Mouse (Mus musculus) megakaryocyte, embryonic 14.5 days (primary cell): ENCODE data around the gene Hist1h2ab. TPM values are rescaled to one million over a fixed set of nuclear protein-coding genes. Genes with fewer than 3 reads are reported as not detected.
"Not testable (repeated sequence)": the region's sequence is repeated elsewhere in the genome, so short reads cannot be mapped to it uniquely, and the experiment has no call there.

Source experiments
- H3K27me3 ChIP-seq: replicated peaks from 2 replicates; pipeline ENCODE3; 2012; ENCODE audit warnings: inconsistent platforms
- H3K36me3 ChIP-seq: replicated peaks from 2 replicates; pipeline ENCODE3; 2012; ENCODE audit warnings: low read length, inconsistent platforms, mixed read lengths
- H3K4me1 ChIP-seq: 2 replicates; pipeline ENCODE4 v1.6.1; 2012; ENCODE audit warnings: inconsistent platforms
- H3K4me3 ChIP-seq: replicated peaks from 2 replicates; pipeline ENCODE3; 2012; ENCODE audit warnings: moderate library complexity, mild to moderate bottlenecking, inconsistent platforms
- H3K9me3 ChIP-seq: 2 replicates; pipeline ENCODE4 v1.6.1; 2012; ENCODE audit warnings: inconsistent platforms
- FLI1 ChIP-seq: IDR thresholded peaks from 2 replicates; pipeline ENCODE4 v1.6.1; 2012; ENCODE audit warnings: low read length, inconsistent platforms, mixed read lengths
- GATA1 ChIP-seq: IDR thresholded peaks from 3 replicates; pipeline ENCODE4 v1.6.1; 2012; ENCODE audit warnings: mixed read lengths, low read length, inconsistent platforms, borderline replicate concordance
- polyA plus RNA-seq: library from polyadenylated mRNA; stranded (reverse); fragments of >175 nt; gene quantifications from 2 replicates; pipeline ENCODE4 v1.2.3, GENCODE M21; 2012; ENCODE audit warnings: low replicate concordance; ENCODE audit not compliant: insufficient read depth

Hist1h2ab gene
- polyA plus RNA-seq, 1 experiment, result 17.5 TPM

DNA sequence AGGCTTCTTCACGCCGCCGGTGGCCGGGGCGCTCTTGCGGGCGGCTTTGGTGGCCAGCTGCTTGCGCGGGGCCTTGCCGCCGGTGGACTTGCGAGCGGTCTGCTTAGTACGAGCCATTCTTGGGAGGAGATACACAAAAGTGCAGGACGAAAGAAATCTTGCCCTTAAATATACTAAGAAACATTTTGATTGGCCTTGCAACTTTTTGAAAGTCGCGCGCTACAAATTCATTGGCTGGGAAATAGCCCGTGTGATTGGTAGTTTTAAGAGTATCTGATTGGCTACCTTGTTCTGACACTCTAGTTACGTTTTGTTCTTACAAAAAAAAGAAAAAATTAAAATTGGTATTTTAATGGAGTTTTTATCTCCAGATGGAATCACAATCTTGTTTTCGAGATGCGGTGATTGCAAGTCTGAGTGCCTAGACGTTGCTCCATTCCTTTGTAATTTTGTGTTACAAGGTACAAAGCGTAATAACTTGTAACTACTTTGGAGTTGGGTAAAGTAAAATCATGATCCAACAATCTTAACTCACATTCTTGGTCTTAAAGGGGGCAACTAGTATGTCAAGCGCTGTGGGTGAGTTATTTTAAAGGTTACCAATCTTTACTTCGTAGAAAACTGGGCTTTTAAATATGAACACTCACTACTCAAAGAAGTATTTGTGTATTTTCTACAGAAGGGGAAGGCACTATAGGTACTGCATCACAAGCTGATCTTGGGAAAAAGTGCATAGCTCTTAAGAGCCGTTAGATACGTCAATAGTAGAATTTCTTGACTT, 5.4 kb upstream of the Hist1h2ab start, which contains the start of gene Hist1h3c:
Gene Hist1h3c (minus strand): TSS at position 222 of the 781 bp plus-strand sequence.
- Histone ChIP-seq H3K36me3 (no peaks in the 10 kb centered on the region), H3K27me3 (no peaks in the 10 kb centered on the region), H3K4me3 (peak within 1 kb of the TSS; percentile 90), H3K9me3 (no peaks in the 10 kb centered on the region), H3K4me1 (peaks cover 53% of the 10 kb centered on the region)
- no peak for TF ChIP-seq GATA1
- no peak for TF ChIP-seq FLI1

DNA sequence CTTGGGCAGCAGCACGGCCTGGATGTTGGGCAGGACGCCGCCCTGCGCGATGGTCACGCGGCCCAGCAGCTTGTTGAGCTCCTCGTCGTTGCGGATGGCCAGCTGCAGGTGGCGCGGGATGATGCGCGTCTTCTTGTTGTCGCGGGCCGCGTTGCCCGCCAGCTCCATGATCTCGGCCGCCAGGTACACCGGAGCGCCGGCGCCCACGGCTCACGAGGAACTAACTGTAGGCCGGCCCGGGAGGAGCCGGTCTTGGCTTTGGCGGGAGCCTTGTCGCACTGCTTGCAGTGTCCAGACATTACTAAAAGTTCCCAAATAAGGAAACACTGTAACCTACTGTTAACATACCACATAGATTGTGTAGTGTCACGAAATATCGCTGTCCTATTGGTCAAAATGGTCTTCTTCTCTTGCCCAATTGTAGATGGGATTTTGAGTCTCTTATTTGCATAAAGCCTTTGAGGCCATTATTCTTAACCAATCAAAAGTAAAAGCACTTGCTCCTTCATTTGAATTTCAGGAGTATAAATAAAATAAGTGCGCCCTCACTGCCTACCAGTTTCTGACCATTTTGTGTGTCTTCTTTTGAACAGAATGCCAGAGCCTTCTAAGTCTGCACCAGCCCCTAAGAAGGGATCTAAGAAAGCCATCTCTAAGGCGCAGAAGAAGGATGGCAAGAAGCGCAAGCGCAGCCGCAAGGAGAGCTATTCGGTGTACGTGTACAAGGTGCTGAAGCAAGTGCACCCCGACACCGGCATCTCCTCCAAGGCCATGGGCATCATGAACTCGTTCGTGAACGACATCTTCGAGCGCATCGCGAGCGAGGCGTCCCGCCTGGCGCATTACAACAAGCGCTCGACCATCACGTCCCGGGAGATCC, 4.5 kb upstream of the Hist1h2ab start, which contains the start of gene Hist1h2bb:
Gene Hist1h2bb (plus strand): TSS at position 534 of the 880 bp plus-strand sequence.
- peaks cover 53% of the 10 kb centered on the region for H3K4me1 ChIP-seq
- H3K9me3 ChIP-seq, H3K36me3 ChIP-seq, H3K27me3 ChIP-seq: not testable (repeated sequence)
- peak within 1 kb of the TSS; percentile 90 for H3K4me3 ChIP-seq

DNA sequence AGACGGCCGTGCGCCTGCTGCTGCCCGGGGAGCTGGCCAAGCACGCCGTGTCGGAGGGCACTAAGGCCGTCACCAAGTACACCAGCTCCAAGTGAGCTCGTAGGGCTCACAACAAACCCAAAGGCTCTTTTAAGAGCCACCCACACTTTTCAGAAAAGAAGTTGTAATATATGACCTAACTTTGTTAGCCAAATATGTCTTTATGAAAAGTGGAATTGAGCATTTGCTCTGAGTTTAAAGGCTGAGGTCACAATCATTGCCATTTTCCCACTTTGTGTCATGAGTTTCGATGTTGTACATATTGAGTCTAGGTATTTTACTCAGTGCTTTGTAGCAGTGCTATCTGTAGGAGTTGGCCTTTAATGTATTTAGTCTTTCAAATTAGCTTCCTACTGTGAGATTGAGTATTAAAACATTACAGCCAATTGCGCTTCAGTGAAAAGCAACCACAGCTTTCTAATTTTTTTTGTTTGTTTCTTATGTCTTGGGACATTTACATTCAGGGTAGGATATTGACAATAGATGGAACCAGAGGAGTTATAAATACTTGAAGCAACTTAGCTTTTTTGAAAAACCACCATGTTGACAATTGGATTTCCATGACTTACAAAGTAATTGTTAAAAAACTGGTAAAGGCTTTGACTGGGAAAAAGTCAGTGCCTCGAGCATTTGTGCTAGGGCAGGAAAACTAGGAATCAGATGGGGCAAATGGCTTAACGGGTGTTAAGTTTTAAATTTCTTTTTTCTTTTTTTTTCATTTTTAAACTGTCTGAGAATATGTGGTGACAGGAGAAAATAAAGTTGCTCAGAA, 3.6 kb upstream of the Hist1h2ab start:
- Histone ChIP-seq H3K27me3 (no peaks in the 10 kb centered on the region), H3K4me1 (peaks cover 49% of the 10 kb centered on the region), H3K4me3 (peak overlapping the region; percentile 83), H3K36me3 (no peaks in the 10 kb centered on the region), H3K9me3 (no peaks in the 10 kb centered on the region)
- TF ChIP-seq FLI1 (no peak), GATA1 (no peak)

DNA sequence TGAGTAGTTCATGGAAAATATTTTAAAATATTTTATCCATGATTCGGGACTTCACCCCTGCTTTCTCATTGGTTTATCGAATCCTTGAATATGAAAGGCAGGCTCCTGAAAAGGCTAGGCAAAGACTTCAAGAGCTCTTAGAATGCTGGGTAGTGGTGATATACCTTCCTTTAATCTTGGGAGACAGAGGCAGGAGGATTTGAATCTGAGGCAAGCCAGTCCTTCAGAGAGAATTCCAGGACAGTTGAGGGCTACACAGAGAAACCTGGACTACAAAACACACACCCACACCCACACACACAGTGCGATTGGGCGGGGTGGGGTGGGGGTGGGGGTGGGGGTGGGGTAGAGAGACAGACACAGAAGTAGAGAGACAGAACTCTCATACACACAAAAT, 3.0 kb upstream of the Hist1h2ab start:
- H3K4me3 ChIP-seq, result peak overlapping the region; percentile 77

DNA sequence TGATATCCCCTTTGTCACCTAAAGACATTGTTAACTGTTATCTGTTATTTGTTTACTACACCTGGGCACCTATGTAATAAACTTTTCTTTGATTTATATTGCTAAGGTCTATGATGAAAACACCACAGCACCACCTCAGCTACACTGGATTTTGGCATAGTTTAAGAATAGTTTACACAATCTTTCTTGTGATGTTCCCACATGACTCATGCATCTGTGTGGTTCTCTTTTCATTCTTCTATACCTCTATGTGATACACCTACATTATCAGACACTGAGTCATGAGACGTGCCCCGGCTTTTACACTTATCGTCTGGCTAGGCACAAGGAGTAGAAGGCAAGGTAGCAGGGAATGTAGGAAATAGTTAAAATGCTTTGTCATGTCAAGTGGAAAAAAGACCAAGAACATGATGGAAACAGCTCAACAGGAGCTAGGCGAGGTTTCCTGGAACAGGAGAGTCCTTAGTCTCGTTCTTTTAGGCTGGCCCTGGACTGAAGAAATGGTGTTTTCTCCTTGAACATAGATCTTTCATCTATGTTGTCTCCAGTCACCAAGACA, 1.3 kb upstream of the Hist1h2ab start:
- Histone ChIP-seq H3K9me3 (no peaks in the 10 kb centered on the region), H3K4me1 (peaks cover 46% of the 10 kb centered on the region), H3K27me3 (no peaks in the 10 kb centered on the region), H3K36me3 (no peaks in the 10 kb centered on the region), H3K4me3 (no peak overlapping the region)
- TF ChIP-seq FLI1 (no peak), GATA1 (no peak)

More for the DNA sequence above, 3.0 kb upstream of the Hist1h2ab start:
- no peaks in the 10 kb centered on the region for H3K36me3 ChIP-seq
- H3K9me3 ChIP-seq, result no peaks in the 10 kb centered on the region
- H3K27me3 ChIP-seq, result no peaks in the 10 kb centered on the region
- TF ChIP-seq GATA1 (no peak), FLI1 (no peak)
- peaks cover 51% of the 10 kb centered on the region for H3K4me1 ChIP-seq

DNA sequence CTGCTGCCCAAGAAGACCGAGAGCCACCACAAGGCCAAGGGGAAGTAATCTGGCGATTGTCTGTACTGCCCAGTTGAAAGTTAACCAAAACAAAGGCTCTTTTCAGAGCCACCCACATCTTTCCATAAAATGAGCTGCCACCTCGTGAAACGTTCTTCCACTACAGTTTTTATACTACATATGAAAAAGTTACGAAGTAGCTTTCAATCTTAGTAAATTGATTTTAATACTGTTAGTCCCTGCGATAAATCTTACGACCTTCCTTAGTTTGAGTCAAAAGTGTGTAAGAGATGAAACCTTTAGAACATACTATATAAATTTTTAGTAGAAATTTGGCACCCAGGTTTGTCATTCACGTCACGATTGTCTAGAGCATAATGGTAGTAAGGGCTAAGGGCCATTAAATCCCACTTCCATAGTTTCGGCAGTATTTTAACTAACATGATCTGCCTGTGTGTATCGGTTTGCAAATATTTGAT, 591 bp downstream of the Hist1h2ab start:
- Histone ChIP-seq H3K36me3 (no peaks in the 10 kb centered on the region), H3K4me1 (peaks cover 56% of the 10 kb centered on the region), H3K4me3 (peak overlapping the region; percentile 87), H3K27me3 (no peaks in the 10 kb centered on the region), H3K9me3 (no peaks in the 10 kb centered on the region)
- TF ChIP-seq GATA1 (no peak), FLI1 (no peak)

DNA sequence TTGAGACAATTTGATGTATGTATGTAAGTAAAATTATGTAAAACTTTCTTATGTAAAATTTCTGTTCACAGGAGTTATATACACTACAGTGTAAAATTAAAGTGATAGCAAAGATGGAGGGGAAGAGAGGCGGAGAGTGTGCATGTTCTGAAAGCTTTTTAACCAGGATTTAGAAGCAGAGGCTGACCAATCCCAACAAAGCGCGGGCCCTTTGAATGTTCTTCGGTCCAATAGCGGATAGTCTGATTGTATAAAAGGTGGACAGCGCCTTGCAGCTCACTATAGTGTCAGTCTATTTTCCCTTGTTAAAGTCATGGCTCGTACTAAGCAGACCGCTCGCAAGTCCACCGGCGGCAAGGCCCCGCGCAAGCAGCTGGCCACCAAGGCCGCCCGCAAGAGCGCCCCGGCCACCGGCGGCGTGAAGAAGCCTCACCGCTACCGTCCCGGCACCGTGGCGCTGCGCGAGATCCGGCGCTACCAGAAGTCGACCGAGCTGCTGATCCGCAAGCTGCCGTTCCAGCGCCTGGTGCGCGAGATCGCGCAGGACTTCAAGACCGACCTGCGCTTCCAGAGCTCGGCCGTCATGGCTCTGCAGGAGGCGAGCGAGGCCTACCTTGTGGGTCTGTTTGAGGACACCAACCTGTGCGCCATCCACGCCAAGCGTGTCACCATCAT, 1.3 kb downstream of the Hist1h2ab start, which contains the start of gene Hist1h3b:
Gene Hist1h3b (plus strand): TSS at position 201 of the 675 bp plus-strand sequence.
- H3K27me3 ChIP-seq, H3K36me3 ChIP-seq, H3K9me3 ChIP-seq: not testable (repeated sequence)
- peaks cover 53% of the 10 kb centered on the region for H3K4me1 ChIP-seq
- H3K4me3 ChIP-seq, result peak within 1 kb of the TSS; percentile 87

DNA sequence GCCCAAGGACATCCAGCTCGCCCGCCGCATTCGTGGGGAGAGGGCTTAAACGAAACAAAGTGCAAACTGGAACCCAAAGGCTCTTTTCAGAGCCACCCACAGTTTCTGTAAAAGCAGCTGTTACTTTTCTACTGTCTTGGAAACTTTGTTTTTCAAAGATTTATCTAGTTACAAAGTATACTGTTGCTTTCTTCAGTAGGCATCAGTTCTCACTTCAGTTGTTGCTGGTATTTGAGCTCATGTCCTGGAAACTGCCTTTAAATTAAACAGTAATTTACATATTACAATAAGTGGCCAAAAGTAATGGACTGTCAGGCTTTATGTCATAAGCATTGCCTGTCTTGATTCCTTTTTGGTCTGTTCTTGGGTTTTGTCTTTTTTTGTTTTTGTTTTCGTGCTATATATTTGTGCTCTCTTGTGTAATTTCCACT, 1.8 kb downstream of the Hist1h2ab start:
- Histone ChIP-seq H3K4me3 (peak overlapping the region; percentile 87), H3K9me3 (no peaks in the 10 kb centered on the region), H3K27me3 (no peaks in the 10 kb centered on the region), H3K4me1 (peaks cover 55% of the 10 kb centered on the region), H3K36me3 (no peaks in the 10 kb centered on the region)
- TF ChIP-seq GATA1 (no peak), FLI1 (no peak)
